Mouse (Mus musculus): ENCODE results near the gene Arl6ip1. TPM values are rescaled to one million over a fixed set of nuclear protein-coding genes. Genes with fewer than 3 reads are reported as not detected.
"Not testable (repeated sequence)": the region's sequence is repeated elsewhere in the genome, so short reads cannot be mapped to it uniquely, and the experiment has no call there.

Gene Arl6ip1
- 158 and 168 TPM in 2 replicates for total RNA-seq (2017)

DNA sequence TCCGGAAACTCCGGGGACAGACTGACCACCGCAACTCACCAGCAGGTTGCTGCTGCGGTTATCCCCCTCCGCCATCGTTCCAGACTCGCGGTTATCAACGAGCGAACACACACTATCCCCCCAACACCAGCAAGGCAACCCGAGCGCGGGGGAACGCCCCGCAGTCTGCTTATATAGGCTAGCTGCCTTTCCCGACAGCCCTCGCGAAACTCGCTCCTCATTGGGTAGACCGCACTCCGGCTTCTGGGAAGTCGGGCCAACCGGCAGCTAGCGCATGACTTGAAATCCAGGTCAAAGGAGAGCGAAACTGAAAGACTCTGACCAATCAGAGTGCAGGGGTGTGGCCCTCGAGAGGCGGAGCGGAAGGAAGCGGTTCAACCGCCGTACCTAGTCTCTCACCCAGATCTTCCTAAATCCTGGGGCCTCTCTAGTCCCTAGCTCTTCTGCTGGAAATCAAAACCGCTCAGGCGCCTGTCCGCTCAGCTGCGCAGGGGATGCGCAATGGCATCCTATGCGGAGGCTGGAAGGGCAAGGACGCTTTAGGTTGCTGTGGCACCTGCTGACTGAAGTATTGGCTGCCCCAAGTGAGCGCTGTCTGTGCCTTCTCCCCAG lies at the start of gene Arl6ip1:
Gene Arl6ip1 (minus strand): TSS at position 233 of the 612 bp plus-strand sequence.
- peak; percentile 99 for ATAC-seq (ENCODE audit: extremely low read depth, insufficient number of reproducible peaks, low FRiP score, poor library complexity, severe bottlenecking)

DNA sequence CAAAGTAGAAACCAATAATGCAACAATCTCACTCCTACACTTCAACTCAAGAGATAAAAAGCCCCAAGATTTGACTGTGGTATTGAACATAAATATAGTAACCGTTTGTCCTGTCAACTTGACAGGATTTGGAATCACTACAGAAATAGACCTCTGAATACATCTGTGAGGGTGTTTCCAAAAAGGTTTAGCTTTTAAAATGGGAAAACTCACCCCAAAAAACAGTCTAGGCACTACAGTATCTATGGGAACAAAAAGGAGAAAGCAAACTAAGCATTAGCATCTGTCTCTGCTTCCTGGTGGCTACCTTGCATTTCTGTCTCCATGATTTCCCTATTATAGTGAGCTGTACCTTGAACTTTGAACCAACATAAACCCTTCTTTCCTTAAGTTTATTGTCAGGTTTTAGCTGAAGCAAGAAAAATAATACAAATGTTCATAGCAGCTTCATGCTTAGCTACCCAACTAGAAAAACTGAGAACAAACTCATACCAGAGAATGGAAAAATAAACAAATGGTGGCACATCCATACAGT lies 46.4 kb upstream of the Arl6ip1 start:
- ATAC-seq (ENCODE audit: extremely low read depth, insufficient number of reproducible peaks, low FRiP score, poor library complexity, severe bottlenecking), result no peak

DNA sequence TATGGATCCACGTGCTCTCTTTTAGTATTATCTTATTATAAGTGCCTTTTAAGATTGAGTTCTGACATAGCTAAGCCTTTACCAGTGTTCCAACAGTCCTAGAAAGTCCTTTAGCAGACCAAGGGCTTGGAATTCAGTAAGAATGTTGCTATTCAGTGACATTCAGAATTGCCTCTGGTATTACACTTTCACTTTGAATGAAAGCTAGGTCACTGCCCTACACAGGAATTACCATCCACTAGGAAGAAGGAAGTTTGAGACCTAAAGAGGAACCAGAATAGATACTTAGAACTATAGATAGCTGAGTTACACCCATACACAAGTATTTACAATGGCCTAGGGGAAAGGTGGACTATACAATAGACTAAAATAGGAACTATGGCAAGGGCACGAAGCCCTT lies 40.7 kb upstream of the Arl6ip1 start:
- not testable (repeated sequence) for ATAC-seq (ENCODE audit: extremely low read depth, insufficient number of reproducible peaks, low FRiP score, poor library complexity, severe bottlenecking)

DNA sequence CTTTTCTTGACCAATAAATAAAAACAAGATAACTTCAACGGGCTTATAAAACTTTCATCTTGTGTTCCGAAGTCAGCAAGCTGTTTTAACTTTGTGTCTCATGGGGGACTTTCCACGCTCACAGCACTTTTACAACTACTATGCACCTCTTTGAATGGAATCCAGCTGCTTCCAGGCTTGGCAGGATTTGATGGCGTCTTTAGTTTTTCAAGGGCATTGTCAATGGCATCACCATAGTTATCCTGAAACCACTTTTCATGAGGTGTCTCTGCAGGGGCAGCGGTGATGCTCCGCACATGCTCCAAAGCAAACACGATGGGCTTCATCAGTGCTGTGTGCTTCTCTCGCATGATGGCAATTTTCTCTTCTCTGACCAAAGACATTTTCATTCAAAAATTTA lies 33.5 kb upstream of the Arl6ip1 start:
- ATAC-seq (ENCODE audit: extremely low read depth, insufficient number of reproducible peaks, low FRiP score, poor library complexity, severe bottlenecking), result no peak

DNA sequence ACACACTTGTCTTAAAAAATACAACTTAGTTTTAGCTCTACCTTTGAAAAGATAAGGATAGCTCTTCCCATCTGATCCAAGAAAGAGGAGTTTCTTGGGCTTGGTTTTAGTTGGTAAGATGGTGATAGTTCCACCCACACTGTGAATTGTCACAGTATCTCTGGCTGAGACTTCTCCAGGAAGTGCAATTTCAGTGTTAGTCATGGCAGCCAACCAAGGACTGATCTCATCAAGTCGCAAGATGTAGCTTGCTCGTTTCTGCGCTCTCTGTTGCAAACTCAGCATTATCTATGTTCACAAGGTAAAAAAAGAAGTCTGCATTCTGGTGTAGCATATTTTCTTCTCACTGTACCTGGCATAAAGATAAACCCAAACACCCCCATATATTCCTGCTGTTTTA lies 30.7 kb upstream of the Arl6ip1 start:
- no peak for ATAC-seq (ENCODE audit: extremely low read depth, insufficient number of reproducible peaks, low FRiP score, poor library complexity, severe bottlenecking)

DNA sequence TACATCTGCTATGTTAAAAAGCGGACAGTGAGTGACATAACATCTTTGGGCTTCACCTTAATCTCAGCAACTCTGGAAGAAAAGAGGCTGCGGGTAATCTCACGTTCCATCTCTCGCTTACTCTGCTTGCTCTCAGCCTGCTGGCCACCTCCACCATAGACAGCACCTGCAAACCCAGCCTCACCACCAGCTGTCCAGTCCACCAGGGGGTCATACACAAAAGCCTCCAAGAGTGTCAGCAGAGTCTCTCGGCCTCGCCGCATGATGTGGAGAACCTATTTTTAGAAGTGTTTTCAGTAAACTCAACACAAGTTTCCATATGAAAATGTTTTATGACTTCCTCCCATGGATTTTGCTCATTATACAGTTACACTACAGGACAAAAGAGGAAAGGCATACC lies 27.0 kb upstream of the Arl6ip1 start:
- ATAC-seq (ENCODE audit: extremely low read depth, insufficient number of reproducible peaks, low FRiP score, poor library complexity, severe bottlenecking), result no peak

DNA sequence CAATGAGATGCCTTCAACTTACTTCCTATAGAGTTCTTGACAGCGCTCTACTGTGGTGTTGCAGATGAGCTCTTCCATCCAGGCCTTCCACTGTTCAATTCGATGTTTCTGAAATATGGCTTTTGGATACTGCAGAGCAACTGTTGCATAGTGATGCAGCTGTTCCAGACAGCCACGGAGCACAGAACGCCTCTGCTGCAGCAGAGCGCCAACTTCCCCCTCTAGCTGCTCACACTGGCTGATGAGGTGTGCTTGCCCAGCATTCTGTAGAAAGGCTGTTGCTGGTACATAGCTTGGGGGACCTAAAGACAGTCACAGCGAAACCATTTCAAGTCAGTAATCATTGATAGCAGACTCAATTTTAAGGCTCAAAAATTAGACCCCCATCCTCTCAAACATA lies 24.7 kb upstream of the Arl6ip1 start:
- no peak for ATAC-seq (ENCODE audit: extremely low read depth, insufficient number of reproducible peaks, low FRiP score, poor library complexity, severe bottlenecking)

DNA sequence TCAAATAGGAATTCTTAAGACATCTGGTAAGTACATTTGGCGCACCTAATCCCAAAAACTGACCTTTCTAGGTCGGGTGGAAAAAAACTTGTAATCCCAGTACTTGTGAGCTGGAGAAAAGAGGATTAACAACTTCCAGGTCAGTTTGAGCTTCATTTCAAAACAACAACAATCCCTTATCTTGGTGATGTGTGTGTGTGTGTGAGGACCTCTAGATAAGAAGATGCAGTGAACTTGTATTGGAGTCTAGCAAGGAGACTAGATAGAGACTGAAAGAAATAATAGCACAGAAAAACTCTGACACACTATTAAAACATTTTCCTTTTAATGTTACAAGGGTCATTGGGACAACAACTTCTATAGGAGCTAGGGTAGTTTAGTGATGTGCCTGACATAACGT lies 14.1 kb upstream of the Arl6ip1 start:
- ATAC-seq (ENCODE audit: extremely low read depth, insufficient number of reproducible peaks, low FRiP score, poor library complexity, severe bottlenecking), result no peak

DNA sequence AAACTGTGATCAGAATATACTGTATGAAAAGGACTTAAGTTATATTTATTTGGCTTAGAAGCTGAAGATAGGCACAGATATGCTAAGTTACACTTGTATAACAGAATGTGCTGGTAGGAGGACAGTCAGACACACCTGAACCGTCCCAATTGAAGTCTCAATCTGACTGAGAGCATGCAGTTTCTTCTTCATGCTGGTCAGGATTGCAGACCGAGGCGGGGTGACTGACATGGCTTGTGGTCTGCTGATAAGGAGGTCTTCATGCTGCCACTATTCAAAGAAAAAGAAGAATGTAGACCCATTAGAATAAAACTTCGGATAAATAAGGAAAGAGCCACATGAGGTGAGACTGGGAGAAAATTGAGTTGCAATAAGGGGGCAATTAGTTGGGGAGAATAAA lies 13.7 kb upstream of the Arl6ip1 start:
- ATAC-seq (ENCODE audit: extremely low read depth, insufficient number of reproducible peaks, low FRiP score, poor library complexity, severe bottlenecking), result no peak

DNA sequence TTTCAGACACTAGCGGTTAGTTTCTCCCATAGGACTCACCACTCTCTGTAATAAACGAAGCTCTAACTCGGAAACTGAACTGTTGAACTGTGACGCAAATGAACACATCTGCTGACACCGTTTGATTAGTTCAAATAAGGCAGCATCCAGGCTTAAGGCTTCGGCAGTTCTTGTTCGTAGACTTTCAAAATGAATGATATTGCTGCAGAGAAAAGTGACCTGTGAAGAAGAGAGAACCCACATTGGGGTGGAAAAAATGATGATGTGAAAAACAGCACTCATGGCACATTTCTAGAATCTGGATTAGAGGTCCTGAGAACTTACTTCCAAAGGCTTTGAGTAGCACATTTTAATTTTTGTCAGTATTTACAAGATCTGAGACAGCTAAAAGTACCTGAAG lies 11.8 kb upstream of the Arl6ip1 start:
- ATAC-seq (ENCODE audit: extremely low read depth, insufficient number of reproducible peaks, low FRiP score, poor library complexity, severe bottlenecking), result no peak

DNA sequence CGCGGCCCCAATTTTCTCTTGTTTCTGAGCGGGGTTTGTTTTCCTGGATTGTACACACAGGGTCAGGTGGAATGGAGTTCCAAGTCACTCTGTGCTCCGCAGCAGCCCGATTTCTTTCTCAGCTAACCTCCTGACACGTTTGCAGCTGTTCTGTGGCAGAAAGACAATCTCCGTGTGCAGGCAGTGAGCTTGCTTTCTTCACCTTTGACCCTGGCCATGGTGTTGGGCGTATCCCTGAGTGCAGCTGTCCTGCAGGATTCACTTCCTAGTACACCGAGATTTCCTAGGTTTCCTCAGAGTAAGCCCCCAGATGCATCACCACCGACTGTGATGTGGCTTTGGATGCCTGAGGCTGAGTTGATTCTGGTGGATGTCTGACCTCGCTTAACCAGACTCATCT lies 5.7 kb upstream of the Arl6ip1 start:
- no peak for ATAC-seq (ENCODE audit: extremely low read depth, insufficient number of reproducible peaks, low FRiP score, poor library complexity, severe bottlenecking)

DNA sequence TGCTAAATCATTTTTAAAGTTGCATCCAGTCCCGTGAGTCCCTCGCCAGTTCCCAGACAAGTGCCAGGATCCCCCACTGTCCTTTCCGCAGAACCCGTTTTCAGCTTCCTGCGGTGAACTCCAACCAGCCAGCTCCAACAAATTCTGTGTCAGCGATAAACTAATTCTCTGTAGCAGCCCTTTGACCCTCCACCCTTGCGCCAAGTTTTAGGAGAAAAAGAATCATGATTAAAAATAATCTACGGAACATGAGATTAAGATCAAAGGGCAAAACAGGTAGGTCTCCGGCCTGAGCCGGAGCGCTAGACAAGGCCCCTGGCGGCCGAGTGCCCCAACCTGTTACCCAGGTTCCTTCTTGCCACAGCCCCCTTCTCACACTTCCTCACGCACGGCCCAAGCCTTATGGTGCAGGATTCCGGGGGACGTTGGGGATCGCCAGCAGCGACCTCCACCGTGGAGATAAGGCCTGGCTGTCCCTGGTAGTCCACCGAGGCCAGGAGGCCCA lies 485 bp downstream of the Arl6ip1 start:
- peak; percentile 8; the same call in 1 of the 2 replicates for ATAC-seq (ENCODE audit: extremely low read depth, insufficient number of reproducible peaks, low FRiP score, poor library complexity, severe bottlenecking)

DNA sequence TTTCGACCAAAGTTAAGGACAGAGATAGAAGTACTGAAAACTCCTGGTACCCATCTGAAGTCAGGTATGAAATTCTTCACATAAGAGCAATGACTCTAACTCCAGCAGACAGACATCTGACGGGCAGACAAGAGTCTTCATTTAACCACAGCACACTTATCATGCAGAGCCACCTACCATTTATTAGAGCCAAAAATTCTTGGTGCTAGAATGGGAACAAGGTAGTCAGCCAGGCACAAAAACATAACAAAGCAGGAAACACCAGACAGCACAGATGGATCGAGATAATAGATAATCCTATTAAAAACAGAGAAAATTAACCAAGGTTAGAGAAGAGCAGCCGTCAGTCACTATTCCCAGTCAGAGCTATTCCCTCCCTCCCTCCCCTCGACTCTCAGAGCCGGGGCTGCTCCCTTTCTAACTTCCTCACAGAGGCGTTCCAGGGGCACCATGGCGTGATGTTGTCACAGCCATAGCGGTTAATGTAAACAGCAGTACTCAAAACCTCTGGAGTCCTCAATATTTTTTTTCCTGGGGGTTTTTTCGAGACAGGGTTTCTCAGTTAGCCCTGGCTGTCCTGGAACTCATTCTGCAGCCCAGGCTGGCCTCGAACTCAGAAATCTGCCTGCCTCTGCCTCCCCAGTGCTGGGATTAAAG lies 3.1 kb downstream of the Arl6ip1 start:
- ATAC-seq (ENCODE audit: extremely low read depth, insufficient number of reproducible peaks, low FRiP score, poor library complexity, severe bottlenecking), result no peak

DNA sequence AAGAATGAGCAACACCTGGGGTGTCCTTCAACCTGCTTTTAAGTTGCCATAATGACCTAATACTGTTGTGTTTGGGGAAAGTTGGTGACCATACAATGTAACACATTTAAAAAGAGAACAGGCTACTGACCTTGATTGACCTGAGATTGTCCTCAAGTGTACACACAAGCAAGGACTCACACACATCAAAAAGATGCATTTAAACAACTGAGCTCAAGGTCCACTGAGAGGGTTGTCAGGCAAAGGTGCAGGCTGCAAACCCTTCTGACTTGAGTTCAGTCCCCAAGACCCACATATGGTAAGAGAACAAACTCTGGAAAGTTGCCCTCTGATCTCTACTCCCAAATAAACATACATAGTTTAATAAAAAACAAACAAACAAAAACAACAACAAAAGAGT lies 3.7 kb downstream of the Arl6ip1 start:
- no peak for ATAC-seq (ENCODE audit: extremely low read depth, insufficient number of reproducible peaks, low FRiP score, poor library complexity, severe bottlenecking)

DNA sequence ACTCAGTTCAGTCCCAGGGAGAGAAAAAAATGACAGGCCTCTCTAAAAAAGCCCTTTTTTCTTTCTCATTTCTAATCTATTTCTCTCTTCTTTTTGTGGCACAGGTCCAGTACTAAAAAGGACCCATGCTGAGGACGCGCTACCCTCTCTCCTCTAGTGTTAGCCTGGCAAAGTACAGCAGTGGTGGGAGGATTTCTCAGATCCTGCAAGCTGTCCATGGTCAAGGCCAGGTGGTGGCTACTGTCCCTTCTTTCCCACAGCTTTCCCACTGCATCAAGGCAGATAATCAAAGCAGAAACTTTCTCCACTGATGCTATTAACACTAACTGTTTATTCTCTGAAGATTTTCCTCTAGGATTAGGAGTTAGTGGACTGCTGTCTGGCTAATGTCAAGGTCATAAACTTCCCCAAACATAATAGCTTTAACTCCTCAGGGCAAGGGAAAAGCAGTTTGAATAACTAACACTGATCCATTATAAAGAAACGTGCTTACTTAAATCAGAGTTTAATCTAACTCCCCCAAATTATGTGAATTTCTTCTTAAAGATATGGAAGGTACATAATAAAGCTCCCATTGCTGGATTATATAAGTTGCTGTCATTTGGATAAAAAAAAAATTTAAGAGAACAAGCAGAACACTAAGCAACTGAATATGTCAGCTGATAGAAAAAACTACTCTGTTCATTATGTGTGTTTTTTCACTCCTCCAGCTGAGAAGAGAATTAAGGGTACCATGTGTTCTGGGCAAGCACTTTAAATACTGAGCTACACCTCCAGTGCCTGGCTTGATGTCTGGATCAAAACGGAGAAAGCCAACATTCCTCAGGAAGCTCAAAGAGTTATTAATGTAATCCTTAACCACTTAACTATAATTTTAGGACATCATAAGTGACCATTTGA lies 5.7 kb downstream of the Arl6ip1 start:
- no peak for ATAC-seq (ENCODE audit: extremely low read depth, insufficient number of reproducible peaks, low FRiP score, poor library complexity, severe bottlenecking)

DNA sequence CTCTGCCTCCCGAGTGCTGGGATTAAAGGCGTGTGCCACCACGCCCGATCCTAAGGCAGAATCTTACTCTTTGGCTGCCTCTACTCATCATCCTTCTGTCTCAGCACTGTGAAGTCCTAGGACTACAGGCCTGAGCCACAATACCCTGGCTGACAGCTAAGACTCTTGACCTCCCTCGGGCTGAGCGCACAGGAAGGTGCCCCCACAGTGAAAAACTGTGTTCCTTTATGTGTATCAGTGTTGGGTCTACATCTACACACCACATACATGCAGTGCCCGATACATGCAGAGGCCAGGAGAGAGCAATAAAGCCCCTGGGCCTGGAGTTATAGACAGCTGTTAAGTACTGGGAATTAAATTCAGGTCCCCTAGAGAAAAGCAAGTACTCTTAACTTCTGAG lies 7.2 kb downstream of the Arl6ip1 start:
- no peak for ATAC-seq (ENCODE audit: extremely low read depth, insufficient number of reproducible peaks, low FRiP score, poor library complexity, severe bottlenecking)

DNA sequence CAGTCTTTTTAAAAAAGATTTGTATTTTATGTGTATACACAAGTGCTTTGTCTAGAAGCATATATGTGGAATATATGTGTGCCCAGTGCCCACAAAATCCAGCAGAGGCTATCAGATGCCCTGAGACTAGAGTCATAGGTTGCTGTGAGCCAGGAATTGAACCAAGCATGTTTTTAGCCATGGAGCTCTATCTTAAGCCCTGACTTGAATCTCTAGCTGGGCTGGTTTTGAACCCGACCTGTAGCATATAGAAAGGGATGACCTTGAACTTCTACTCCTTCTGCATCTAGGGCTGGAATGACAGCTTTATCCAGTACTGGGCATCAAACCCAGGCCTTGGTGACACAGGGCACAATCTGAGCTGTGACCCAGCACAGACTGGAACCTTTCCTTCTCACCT lies 8.8 kb downstream of the Arl6ip1 start:
- no peak for ATAC-seq (ENCODE audit: extremely low read depth, insufficient number of reproducible peaks, low FRiP score, poor library complexity, severe bottlenecking)

DNA sequence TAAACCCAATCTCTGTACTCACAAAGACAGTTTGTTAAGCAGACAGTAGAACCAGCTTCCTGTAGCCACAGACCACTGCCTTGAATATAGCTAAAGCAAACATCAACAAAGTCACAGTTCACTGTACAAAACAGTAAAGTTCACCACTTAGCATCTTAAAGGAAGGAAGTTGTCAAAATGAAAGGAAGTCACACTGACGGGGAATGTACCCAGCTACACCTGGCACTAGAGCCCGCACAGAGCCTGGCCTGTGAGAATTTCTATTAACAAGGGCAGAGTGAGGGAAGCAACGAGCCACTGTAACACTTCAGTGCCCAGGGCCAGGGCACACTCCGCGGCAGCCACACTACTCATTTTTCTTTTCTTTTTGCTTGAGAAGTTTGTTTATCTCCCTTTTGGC lies 9.5 kb downstream of the Arl6ip1 start:
- ATAC-seq (ENCODE audit: extremely low read depth, insufficient number of reproducible peaks, low FRiP score, poor library complexity, severe bottlenecking), result peak; percentile 78

DNA sequence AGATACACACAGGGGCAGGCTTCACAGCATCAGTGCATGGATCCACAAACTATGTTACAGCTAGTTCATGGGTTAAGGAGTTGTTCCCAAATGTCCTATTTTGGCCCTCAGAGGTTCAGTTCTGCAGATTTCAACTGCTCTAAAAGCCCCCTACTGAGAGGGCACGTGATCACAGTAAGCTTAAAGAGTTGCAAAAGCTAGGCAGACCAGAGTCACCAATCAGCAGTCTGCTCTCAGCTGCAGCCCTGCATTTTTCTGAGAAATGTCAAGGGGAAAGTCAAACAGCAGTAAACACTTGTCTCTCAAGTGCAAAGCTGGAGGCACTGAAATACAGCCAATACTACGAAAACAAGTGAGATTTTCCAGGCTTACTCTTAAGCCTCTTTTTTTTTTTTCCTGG lies 10.3 kb downstream of the Arl6ip1 start:
- no peak for ATAC-seq (ENCODE audit: extremely low read depth, insufficient number of reproducible peaks, low FRiP score, poor library complexity, severe bottlenecking)

DNA sequence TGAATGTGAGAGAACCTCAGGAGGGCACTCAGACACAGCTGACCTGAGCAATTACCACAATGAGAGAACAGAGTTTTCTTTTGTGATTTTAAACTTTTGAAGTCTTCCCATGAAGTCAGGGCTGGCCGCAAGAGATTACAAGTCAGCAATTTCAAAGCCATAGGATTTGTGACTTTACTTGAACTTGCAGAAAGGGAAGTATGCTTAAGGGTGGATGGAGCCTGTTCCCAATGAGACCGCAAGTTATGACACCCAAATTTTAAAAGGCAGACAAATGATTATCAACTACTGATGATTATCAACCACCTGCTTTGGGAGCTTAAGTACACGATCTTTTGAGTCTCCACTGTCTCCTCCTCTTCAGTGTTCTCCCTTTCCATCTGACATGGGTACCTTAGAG lies 11.0 kb downstream of the Arl6ip1 start:
- no peak for ATAC-seq (ENCODE audit: extremely low read depth, insufficient number of reproducible peaks, low FRiP score, poor library complexity, severe bottlenecking)

All from neutrophil, adult 5-6 weeks (primary cell).